Mouse (Mus musculus) WW6 (cell line): Measurements from ENCODE around the gene Pheta1.

Source experiments
- DNase-seq: peaks from one replicate; pipeline ENCODE4 v3.0.0-alpha.2; 2013; ENCODE audit warnings: low read depth, low spot score

The Pheta1 gene

GRCm38 (mm10) chr5:121848743-121849142, at the start of gene Pheta1:
Pheta1 (plus strand) TSS chr5:121848984.
- peak; percentile 80 for DNase-seq

GRCm38 (mm10) chr5:121807186-121807585, 41.6 kb upstream of the Pheta1 start:
- DNase-seq = no peak

GRCm38 (mm10) chr5:121808202-121808601, 40.6 kb upstream of the Pheta1 start:
- DNase-seq = no peak

GRCm38 (mm10) chr5:121809667-121810224, 39.0 kb upstream of the Pheta1 start:
- no peak for DNase-seq

DNA sequence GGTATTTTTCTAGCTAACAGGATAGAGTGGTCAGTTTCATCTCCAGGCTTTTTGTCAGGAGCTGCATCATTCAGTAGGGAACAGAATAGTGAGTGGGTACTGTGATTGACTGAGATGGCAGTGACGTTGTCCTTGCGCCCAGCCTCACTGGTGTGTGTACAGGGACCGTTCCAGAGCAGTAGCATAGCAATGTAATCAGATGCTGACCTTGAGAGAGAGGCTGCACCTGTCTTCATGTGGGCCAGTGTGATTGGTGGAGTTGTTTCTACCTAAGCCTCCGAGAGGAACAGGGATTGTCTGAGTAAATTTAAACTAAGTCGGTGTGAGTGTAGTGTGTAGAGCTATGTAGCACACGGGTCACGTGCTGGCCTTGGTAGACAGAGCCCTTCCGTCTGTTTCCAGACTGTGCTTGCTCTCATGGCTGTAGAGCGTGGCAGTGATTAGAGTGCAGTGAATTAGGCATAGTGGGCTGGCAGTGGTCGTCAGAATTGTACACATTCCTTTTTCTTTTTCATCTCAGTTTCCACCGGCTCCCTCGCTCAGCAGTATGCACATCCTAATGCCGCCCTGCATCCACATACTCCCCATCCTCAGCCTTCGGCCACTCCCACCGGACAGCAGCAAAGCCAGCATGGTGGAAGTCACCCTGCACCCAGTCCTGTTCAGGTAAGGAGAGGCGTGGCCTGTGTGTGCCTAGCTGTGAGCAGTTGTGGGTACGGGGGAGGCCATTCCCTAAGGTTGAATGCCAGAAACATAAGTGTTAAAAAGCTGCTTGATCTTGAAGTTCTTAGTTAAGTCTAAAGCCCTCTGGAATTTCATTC, 38.2 kb upstream of the Pheta1 start:
- DNase-seq = no peak

DNA sequence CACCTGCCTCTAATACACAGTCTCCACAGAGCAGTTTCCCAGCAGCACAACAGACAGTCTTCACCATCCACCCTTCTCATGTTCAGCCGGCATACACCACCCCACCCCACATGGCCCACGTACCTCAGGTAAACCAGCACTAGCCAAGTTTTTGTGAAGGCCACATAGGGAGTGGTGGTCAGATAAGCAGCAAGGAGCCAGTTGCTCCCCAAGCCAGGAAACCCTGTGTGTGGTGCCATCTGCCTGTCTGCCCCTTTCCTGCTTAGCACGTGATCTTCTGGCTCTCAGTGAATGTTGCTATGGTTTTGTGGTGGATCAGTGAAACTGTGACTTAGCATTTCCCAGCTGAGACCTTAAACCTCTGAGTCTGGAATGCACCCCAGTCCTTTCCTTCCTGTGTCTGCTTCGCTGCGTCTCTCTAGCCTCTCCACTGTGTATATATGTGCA, 37.3 kb upstream of the Pheta1 start:
- DNase-seq = no peak

DNA sequence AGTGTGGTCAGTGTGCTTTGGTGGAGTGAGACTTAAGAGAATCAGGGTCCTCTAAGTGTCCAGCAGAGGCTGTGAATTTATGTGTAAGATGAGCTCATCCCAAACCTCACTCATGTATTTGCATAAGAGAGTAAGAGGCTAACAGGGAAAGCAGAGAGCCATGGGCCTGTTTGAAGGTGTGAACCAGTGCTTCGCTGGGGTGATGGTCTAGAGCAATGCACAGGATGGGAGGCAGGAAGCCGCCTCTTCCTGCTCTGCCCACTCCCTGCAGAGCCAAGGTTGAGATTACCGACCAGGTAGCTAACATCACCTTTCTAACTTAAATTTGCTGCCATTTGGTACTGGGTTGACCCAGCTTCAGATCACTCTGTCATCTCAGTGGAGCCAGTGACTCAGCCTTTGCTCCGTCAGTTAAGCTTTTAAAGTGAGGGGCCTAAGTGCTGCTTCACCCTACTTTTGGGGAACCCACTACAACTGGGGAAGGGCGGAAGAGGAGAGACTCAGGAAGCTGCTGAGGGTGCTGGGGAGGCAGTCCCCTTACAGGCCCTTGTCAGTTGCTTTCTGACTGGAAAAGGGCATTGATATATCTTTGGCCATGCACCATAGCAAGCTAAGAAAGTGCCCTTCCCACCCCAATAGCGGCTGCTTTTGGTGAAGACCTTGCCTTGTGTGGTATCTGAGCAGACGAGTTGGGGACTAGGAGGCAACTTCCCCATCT, 36.1 kb upstream of the Pheta1 start:
- DNase-seq = no peak

DNA sequence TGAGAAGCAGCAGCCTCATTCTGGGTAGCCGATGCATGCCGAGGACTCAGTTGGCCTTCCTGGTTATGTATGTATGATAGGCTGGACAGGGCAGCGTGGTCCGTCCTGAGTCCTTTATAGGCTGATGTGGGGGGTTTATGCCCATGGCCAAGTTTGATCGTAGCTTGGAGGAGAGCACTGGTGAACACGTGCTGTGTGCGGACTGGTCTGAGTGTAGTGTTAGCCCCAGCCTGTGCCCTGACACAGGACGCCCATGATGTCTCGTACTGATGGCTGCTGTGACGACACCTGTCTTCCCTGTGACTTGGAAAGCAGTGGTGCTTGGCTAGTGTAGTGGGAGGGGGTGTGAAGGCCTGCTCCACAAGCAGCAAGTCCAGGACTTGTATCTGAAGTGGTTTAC, 35.0 kb upstream of the Pheta1 start:
- no peak for DNase-seq

GRCm38 (mm10) chr5:121815067-121815466, 33.7 kb upstream of the Pheta1 start:
- peak; percentile 42 for DNase-seq

GRCm38 (mm10) chr5:121815867-121816380, 32.9 kb upstream of the Pheta1 start:
- no peak for DNase-seq

GRCm38 (mm10) chr5:121816611-121817010, 32.2 kb upstream of the Pheta1 start:
- no peak for DNase-seq

DNA sequence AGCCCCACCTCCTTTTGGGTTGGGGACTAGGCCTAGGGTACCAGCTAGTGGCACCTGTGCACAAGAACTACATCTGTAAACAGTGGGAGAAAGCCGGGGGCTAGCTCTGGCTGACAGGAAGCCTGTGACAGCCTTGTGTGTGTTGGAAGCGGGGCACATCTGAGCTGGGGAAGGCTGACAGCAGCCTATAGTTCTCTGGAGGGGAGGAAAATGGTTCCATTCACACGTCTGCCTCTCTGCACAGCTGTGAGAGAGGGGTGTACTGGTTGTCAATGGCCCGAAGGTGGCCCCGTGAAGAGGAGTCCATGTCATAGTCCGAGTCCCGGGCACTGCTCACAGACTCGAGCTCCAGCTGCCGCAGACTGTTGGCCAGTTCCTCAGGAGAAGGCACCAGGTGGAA, 31.2 kb upstream of the Pheta1 start:
- DNase-seq = no peak

GRCm38 (mm10) chr5:121818401-121818800, 30.4 kb upstream of the Pheta1 start:
- no peak for DNase-seq

- DNase-seq = no peak
Measured at GRCm38 (mm10) chr5:121818862-121819261, 29.9 kb upstream of the Pheta1 start.

DNA sequence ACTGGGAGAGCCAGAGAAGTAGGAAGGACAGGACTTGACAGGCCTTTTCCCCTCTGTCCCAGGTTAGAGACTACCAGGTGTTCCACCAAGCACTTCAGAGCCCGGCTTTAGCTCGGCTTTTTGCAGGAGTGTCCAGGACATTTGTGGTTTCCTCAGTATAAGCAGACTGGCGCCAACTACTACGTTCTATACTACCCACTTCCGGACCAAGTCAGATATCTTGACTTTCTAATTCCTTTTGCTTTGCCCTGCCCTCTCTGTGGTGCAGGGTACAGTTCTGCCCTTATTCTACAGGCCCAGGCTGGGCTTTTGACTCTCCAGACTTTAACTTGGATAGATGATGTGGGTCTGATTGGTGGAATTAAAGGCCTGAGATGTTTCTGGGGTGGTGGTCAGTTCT, 29.2 kb upstream of the Pheta1 start:
- no peak for DNase-seq

DNA sequence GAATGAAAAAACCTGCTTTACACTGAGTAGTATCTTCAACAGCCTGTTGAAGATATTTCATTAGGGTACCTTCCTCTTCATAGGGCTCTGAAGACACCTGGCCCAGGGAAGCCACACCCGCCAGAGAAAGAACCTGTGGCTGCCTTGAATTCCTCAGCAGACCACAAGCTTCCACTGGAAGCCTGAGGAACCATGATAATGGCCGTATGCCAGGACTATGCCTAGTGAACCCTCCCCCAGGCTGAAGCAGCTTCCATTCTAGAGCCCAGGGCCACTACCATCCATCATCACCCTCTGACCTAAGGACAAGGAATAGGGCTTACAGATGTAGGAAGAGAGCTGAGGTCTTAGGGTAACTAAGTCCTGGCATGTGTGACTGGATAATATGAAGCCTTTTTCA, 28.6 kb upstream of the Pheta1 start:
- no peak for DNase-seq

DNA sequence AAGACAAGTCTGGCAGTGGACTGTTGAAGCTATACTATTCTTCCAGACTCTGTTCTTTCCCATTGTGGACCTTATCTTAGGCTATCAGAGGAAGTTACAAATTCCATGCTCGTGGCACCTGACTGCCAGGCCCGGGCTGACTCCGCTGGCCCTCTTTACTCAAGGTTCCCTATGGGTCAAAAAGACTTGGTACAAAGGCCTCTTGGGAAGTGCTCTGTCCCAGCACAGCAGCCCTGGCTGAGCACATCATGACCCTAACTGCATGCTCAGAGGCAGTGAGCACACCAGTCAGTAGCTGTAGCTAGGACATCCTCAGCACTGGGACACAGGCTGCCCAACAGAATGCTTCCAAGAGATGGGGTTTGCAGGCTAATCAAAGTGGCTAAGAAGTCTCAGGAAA, 28.1 kb upstream of the Pheta1 start:
- DNase-seq = no peak

GRCm38 (mm10) chr5:121821116-121821515, 27.7 kb upstream of the Pheta1 start:
- no peak for DNase-seq

DNA sequence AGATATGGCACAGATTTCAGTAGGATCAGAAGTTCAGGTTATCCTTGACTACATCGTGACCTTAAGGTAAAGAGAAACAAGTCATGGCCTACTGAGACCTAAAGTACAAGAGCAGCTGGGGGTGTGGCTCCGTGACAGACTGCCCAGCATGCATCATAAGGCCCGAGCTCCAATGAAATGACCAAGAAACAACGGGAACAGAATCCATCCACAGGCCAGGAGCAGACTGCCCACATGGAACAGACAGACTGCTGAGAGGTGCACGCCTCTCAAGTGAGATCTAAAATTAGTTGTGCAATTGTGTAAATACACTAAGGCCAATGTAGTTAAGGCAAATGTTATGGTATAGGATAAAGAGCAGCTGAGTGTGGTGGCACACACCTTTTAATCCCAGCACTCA, 27.2 kb upstream of the Pheta1 start:
- no peak for DNase-seq

- DNase-seq = no peak
Measured at GRCm38 (mm10) chr5:121822786-121823505, 25.8 kb upstream of the Pheta1 start.

- DNase-seq = no peak
Measured at GRCm38 (mm10) chr5:121823668-121824067, 25.1 kb upstream of the Pheta1 start.

DNA sequence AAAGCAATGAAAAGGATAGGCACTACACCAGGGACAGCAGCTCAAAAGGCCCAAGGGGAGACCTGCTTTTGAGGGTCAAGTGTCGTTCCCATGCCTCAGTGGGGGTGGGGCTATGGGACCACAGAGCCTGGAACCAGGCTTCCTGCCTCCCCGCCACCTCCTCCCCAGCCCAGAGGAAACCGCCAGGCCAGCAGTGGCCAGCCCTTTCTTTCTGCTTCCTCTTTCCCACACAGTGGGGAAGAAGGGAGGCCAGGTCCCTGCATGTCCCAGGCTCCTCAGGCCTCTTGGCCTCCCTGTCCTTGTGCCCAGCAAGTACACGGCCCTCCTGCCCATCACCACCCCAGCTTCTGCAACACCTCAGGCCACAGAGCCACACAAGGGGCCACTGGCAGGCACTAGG, 24.7 kb upstream of the Pheta1 start:
- DNase-seq = no peak
